Mouse (Mus musculus) induced T-regulatory cell, adult 2 months (primary cell): ENCODE measurements around the gene Spryd4.
"Not testable (repeated sequence)": the region's sequence is repeated elsewhere in the genome, so short reads cannot be mapped to it uniquely, and the experiment has no call there.

Experiments used
- DNase-seq: peaks from one replicate; pipeline ENCODE4 v3.0.0-alpha.2; 2012; ENCODE audit warnings: low read depth

Gene Spryd4

GRCm38 (mm10) chr10:128187181-128187605 lies 24.4 kb downstream of the Spryd4 start:
- no peak for DNase-seq

GRCm38 (mm10) chr10:128185959-128186358 lies 25.6 kb downstream of the Spryd4 start:
- peak; percentile 94 for DNase-seq

DNA sequence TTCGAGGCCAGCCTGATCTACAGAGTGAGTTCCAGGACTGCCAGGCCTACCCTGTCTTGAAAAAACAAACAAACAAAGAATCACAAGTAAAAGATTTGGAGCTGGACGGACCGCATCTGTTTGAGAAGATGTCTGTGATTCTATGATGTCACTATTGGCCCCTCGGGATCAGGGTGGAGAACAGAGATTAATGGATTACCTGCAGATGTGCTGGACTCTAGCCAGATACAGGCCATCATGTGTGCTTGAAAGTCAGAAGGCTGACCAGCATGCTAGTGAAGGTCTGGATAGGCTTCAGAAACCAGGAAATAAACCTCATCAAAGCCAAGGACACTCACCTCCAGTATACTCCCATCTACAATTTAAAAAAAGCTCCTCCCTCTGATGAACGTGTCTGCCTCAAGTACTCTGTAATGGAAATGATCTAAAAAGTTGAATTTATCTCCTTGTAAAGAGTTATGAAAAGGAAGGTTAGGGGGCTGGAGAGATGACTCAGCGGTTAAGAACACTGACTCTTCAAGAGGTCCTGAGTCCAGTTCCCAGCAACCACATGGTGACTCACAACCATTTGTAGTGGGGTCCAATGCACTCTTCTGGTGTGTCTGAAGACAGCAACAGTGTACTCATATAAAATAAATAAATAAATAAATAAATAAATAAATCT lies 26.2 kb downstream of the Spryd4 start:
- peak; percentile 42 for DNase-seq

GRCm38 (mm10) chr10:128184296-128184695 lies 27.3 kb downstream of the Spryd4 start:
- DNase-seq = no peak

- no peak for DNase-seq
These were observed 31.6 kb downstream of the Spryd4 start, which contains the start of gene Rbms2 for GRCm38 (mm10) chr10:128179989-128180388. Gene Rbms2, minus strand, starts transcription at chr10:128180297.

- no peak for DNase-seq
These were observed 34.3 kb downstream of the Spryd4 start for GRCm38 (mm10) chr10:128177316-128177715.

DNA sequence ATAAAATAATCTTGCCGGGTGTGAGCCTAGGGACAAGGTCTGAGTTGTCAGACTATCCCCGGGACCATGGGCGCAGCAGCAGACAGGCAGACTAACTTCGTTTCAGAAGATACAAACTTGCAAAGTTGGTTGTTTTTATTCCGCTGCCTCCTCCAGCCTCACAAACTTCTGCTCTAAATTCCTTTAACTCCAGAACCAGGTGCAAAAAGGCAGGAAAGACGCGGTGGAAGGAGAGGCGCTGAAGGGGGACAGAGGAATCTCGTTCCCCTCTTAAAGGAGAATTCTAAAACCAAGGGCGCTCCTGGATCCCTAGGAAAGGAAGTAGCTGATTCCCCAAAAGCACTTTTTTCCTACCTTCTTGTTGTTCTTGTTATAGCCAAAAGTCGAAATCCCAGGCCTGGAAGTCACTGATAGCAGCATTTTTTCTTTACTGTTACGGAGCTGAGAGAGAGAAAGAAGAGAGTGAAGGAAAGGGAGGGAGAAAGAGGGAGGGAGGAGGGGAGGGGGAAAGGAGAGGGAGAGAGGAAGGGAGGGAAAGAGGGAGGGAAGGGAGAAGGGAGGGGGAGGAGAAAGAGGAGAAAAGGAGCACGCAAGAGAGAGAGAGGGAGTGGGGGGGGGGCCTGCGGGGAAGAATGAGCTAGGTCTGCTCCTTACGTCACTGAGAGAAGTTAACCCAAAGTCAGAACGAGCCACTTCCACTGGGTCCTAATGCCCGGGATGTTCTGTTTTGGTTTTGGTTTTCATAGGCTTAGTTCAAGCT lies 35.4 kb downstream of the Spryd4 start:
- DNase-seq = peak; percentile 90

DNA sequence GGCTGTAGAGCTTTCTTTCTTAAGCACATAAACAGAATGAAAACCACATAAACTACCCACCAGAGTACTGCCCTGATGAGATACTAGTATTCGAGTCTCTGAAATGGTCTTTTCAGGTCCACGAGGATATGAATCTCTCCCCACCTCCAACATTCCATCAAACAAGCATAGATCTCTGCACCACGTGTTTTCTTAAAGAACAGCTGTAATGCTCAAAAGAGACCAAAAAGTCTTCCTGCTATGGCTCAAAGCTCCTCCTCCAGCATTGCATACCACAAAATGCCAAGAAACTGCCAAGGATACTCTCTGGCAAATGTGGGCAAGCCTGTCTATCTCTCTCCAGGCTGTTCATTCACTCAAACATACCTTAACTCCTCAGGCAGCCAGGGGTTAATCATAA lies 36.3 kb downstream of the Spryd4 start:
- no peak for DNase-seq

DNA sequence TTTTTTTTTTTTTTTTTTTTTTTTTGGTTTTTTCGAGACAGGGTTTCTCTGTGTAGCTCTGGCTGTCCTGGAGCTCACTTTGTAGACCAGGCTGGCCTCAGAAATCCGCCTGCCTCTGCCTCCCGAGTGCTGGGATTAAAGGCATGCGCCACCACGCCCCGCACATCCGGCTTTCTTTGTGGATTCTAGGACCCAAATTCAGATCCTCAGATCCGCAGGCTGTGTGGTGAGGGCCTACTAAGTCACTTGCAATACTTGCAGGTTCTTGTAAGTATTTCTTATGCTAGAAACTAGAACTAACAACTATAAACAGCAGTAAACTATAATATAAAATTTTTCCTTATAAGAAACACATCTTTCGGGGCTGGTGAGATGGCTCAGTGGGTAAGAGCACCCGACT lies 40.3 kb downstream of the Spryd4 start:
- not testable (repeated sequence) for DNase-seq

DNA sequence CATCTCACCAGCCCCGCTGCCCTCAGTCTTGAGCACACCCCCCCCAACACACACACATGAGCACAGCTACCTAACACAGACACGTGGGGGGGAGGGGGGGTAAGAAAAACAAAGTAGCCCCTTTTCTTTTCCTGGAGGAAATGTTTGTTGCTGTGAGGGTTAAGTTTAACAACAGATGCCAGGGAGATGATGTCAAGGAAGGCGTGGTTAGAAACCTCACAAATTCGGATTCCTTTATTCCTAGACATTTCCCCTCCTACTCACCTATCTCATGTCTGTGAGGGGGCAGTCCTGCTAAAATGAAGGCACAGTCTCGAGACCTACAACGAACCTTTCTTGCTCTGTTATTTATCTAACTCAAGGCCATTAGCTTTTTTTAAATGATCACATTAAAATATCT lies 44.5 kb downstream of the Spryd4 start:
- DNase-seq = no peak

DNA sequence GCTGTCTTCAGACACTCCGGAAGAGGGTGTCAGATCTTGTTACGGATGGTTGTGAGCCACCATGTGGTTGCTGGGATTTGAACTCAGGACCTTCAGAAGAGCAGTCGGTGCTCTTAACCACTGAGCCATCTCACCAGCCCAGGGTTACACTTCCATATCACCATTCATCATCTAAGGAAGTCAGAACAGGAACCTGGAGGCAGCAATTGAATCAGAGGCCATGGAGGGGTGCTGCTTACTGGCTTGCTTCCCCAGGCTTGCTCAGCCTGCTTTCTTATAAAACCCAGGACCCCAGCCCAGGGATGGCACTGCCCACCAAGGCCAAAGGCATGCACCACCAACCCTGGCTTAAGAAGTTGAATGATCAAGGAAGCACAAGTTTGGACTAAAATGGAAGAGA lies 45.9 kb downstream of the Spryd4 start:
- not testable (repeated sequence) for DNase-seq
